Mouse (Mus musculus): ENCODE data around the gene Ercc2.

- no peak for TF ChIP-seq GATA1 (IDR thresholded peaks at IDR 0.05; ENCODE audit: low read length)
- TF ChIP-seq TAL1 (IDR thresholded peaks at IDR 0.05; ENCODE audit: low read length), result no peak
Measured at GRCm38 (mm10) chr7:19359892-19360641, 21.7 kb upstream of the Ercc2 start.

All from erythroblast, embryonic 14.5 days (primary cell).